Mouse (Mus musculus): ENCODE results near the gene Calu.

DNA sequence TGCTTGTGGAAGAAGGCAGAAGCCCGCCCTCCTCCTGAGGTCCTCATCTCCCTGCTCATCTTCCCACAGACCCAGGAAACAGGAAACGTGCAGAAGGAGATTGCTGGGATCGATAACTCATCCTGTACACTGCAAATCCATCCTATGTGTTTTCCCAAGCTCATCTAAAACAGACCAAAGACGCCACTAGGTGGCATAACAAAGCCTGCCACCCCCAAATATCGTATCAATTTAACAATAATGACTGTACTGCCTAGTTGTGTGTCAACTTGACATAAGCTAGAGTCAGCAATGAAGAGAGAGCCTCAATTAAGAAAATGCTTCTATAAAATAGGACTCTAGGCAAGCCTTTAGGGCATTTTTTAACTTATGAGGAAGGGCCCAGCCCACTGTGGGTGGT lies 44.1 kb upstream of the Calu start:
- TF ChIP-seq POLR2A (IDR thresholded peaks at IDR 0.05; ENCODE audit: insufficient read length, low read depth): no peak
- no peak for TF ChIP-seq E2F4 (IDR thresholded peaks at IDR 0.05; ENCODE audit: insufficient read depth)
- TF ChIP-seq MAX (IDR thresholded peaks at IDR 0.05; ENCODE audit: low read depth): no peak
- TF ChIP-seq POLR2AphosphoS2 (IDR thresholded peaks at IDR 0.05; ENCODE audit: insufficient read length, low read depth): no peak

Measured in myocyte (in vitro differentiated cells).